Mouse (Mus musculus) heart, embryonic 14.5 days (tissue): Measurements from ENCODE around the gene Tns1. TPM values are rescaled to one million over a fixed set of nuclear protein-coding genes. Genes with fewer than 3 reads are reported as not detected.
"Not testable (repeated sequence)": the region's sequence is repeated elsewhere in the genome, so short reads cannot be mapped to it uniquely, and the experiment has no call there.

Experiments
- ATAC-seq: fragments of 200-750 bp; cut with Nextera tagmentation; 2 replicates; pipeline ENCODE4 v1.8.0; 2017; ENCODE audit warnings: low read depth, moderate TSS enrichment; ENCODE audit not compliant: insufficient number of reproducible peaks, insufficient read depth, low FRiP score
- H3K27ac ChIP-seq, 2 experiments: fragments of 200-500 bp in 1 of 2; fragments of 300-500 bp in 1 of 2; sonication (generic) in 1 of 2; replicated peaks in 1 of 2; 2 replicates each; pipeline ENCODE4 v1.5.1; 2012 to 2014; ENCODE audit warnings: low read depth in 2 of 2, low read length in 2 of 2, control low read depth in 1 of 2, mild to moderate bottlenecking in 1 of 2, mixed read lengths in 1 of 2; ENCODE audit not compliant: control insufficient read depth in 1 of 2, insufficient read depth in 1 of 2
- H3K27me3 ChIP-seq: fragments of 300-500 bp; sonication (generic); 2 replicates; pipeline ENCODE4 v1.6.1; 2014; ENCODE audit warnings: mild to moderate bottlenecking, low read length, control low read depth; ENCODE audit not compliant: control insufficient read depth, insufficient read depth
- H3K36me3 ChIP-seq: fragments of 300-500 bp; sonication (generic); 2 replicates; pipeline ENCODE4 v1.6.1; 2014; ENCODE audit warnings: mild to moderate bottlenecking, control low read depth, low read length, mixed read lengths; ENCODE audit not compliant: control insufficient read depth, insufficient read depth
- H3K4me1 ChIP-seq, 2 experiments: fragments of 200-500 bp in 1 of 2; fragments of 300-500 bp in 1 of 2; sonication (generic) in 1 of 2; 2 replicates each; pipeline ENCODE4 v1.6.1; 2012 to 2014; ENCODE audit warnings: low read length in 2 of 2, control low read depth in 1 of 2, mixed read lengths in 1 of 2; ENCODE audit not compliant: control insufficient read depth in 2 of 2, insufficient read depth in 2 of 2
- H3K4me2 ChIP-seq: fragments of 300-500 bp; sonication (generic); 2 replicates; pipeline ENCODE4 v1.6.1; 2014; ENCODE audit warnings: mild to moderate bottlenecking, low read length
- H3K4me3 ChIP-seq, 2 experiments: fragments of 200-500 bp in 1 of 2; fragments of 300-500 bp in 1 of 2; sonication (generic) in 1 of 2; 2 replicates each; pipeline ENCODE4 v1.5.1; 2012 to 2014; ENCODE audit warnings: low read length in 2 of 2, mild to moderate bottlenecking in 2 of 2, control low read depth in 1 of 2, low read depth in 1 of 2, moderate library complexity in 1 of 2; ENCODE audit not compliant: control insufficient read depth in 1 of 2, insufficient read depth in 1 of 2
- H3K9ac ChIP-seq: fragments of 300-500 bp; sonication (generic); 2 replicates; pipeline ENCODE4 v1.6.1; 2014; ENCODE audit warnings: mild to moderate bottlenecking, low read length
- H3K9me3 ChIP-seq: fragments of 300-500 bp; sonication (generic); 2 replicates; pipeline ENCODE4 v1.6.1; 2016; ENCODE audit warnings: low read length, control low read depth; ENCODE audit not compliant: control insufficient read depth
- WGBS: fragments of 180-500 bp; shearing (Covaris S2); extraction: QIAGEN DNeasy Blood & Tissue Kit; methylation state at CpG from one replicate; pipeline ENCODE4 v1.1.7; 2014; 5-methylcytosine and 5-hydroxymethylcytosine counted together
- polyA plus RNA-seq: library from polyadenylated mRNA; unstranded; fragments of >200 nt; fragmentation: Nextera tagmentation; extraction: Ambion mirVana; gene quantifications from 2 replicates; pipeline ENCODE4 v1.2.1, GENCODE M21; 2014

The Tns1 gene
- polyA plus RNA-seq, 1 experiment from 2014 or later, result 125 TPM

DNA sequence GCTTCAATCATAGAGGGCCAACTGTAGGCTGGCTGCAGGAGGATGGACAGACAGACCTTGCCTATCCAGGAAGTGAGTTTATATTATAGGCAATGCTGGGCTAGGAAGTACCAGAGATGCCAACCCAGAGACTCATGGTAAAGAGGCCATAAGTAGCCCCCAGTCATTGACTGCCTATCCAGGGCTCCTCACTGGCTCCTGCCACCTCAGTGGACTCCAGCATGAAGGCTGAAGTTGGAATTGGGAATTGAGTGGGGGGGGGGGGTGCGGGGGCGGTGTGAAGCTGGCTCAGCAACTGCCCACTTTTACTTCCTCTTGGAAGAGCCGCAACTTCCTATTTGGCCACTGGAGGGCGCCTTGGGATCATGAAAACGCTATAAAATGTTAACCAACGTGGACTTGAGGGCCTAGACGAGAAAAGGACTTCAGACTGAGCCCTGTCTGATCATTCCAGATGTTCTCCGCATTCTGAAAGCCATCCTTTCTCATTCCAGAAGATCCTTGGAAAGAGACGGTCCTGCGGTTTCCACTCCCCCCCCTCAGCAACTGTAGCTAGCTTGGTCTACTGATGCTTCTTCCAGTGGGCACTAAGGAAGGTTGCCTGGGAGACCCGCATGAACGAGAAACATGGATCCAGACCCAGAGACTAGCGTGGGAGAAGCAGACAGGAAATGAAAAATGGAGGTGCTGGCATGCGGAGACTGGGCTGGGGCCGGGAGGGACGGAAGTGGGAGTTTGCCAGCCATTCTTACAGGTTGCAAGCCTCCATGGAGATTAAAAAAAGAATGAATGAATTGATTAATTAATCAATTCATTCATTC is 221.9 kb downstream of the Tns1 start:
- Histone ChIP-seq H3K9ac (no peak overlapping the region), H3K4me2 (no peak overlapping the region; the same call in 1 of the 2 replicates), H3K27me3 (no peaks in the 10 kb centered on the region), H3K4me3 (no peak overlapping the region), H3K27ac (peak overlapping the region; percentile 42 to 53; a peak in 3 of 4 replicates), H3K9me3 (no peaks in the 10 kb centered on the region), H3K36me3 (no peaks in the 10 kb centered on the region), H3K4me1 (peaks cover 20 to 35% of the 10 kb centered on the region in 2 experiments)
- WGBS, result 21% methylated on average over 14 of the region's 16 CpGs
- no peak for ATAC-seq

DNA sequence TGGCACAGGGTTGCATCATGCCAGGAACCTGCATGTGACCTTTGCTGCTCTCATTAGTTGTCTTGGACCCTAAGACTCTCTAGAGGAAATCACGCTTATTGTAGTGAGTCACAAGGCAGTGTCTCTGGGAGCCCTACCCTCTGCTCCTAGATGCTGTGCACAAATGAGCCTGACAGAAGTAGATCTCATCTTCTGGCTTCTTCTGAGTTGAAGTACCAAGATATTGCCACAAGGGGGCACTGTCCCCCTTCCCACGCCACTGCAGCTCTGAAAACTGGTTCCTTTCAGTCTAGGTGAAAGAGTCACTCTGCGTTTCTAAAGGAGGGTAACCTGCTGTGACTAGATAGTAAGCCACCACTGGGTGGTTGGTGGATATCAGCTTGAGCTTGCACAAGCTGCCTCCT is 222.8 kb downstream of the Tns1 start:
- Histone ChIP-seq H3K36me3 (no peaks in the 10 kb centered on the region), H3K4me3 (no peak overlapping the region), H3K4me1 (peaks cover 18 to 31% of the 10 kb centered on the region in 2 experiments), H3K9me3 (no peaks in the 10 kb centered on the region), H3K27me3 (no peaks in the 10 kb centered on the region), H3K27ac (no peak overlapping the region), H3K9ac (no peak overlapping the region), H3K4me2 (no peak overlapping the region)
- 13% methylated on average over 3 of the region's 3 CpGs for WGBS
- ATAC-seq, result peak; percentile 37; the same call in 1 of the 2 replicates

DNA sequence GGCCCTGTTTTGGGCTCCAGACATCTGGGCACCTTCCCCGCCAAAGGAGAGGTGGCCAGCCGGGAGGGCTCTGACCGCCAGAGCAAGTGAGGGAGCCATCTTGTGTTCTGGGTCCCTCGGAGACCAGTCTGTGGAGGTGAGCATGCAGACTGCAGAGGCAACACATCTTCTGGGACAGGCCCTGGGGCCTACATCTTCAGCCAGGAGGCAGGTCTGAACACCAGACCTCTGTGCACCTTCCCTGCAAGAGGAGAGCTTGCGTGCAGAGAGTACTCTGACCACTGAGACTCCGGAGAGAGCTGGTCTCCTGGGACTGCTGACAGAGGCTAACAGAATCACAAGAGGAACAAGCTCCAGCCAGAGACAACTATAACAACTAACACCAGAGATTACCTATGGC is 228.8 kb downstream of the Tns1 start:
- H3K36me3 ChIP-seq, H3K9ac ChIP-seq, ATAC-seq, H3K4me1 ChIP-seq, H3K4me3 ChIP-seq, H3K27me3 ChIP-seq, H3K27ac ChIP-seq, H3K9me3 ChIP-seq, H3K4me2 ChIP-seq: not testable (repeated sequence)
- 95% methylated on average over 6 of the region's 6 CpGs for WGBS

DNA sequence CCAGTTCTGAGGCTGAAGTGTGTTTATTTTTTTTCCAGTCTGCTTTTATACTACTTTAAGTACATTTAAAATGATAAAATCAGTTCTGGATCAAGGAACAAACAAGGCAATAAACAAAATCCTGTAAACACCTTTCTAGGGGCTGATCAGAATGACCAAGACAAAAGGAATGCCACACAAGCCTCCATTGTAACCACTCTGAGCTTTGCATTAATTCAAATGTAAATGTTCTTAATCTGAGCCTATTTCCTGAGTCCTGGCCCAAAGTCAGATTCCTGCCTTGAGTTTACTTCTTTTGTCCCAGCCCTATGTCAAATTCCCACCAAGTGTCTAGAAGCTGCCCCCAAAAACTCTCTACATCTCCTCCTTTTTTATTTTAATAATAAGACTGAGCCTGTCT is 243.5 kb downstream of the Tns1 start:
- no peaks in the 10 kb centered on the region for H3K27me3 ChIP-seq
- no peak overlapping the region for H3K4me3 ChIP-seq
- H3K9me3 ChIP-seq, result 0 out of 2 replicates have a peak, but pooled peaks cover 6% of the 10 kb centered on the region
- ATAC-seq, result no peak
- H3K4me2 ChIP-seq, result no peak overlapping the region
- H3K27ac ChIP-seq, result no peak overlapping the region
- H3K4me1 ChIP-seq, result no peaks in the 10 kb centered on the region
- no peak overlapping the region for H3K9ac ChIP-seq
- H3K36me3 ChIP-seq, result no peaks in the 10 kb centered on the region

DNA sequence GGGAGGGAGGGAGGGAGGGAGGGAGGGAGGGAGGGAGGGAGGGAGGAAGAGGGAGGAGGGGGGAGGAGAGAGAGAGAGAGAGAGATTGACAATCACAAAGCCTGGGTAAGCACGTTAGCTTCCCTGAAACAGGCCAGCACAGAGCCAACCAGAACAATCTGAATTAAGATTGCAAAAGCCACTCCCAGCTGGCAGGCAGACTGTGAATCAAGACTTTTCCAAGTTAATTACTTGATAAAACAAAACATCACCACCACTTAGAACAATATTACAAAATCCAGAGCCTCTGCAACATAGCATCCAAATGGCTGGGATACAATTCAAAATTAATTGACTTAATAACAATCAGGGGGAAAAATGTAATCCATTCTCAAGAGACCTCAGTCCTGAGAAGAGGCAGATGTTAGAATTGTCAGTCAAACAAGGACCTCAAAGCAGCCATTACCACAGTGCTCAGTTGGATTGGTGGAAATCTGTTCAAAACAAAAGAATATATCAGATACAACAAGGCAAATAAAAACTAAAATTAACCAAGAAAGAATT is 248.5 kb downstream of the Tns1 start:
- Histone ChIP-seq H3K9me3 (no peaks in the 10 kb centered on the region), H3K4me3 (no peak overlapping the region), H3K4me1 (no peaks in the 10 kb centered on the region), H3K9ac (no peak overlapping the region), H3K27me3 (no peaks in the 10 kb centered on the region), H3K27ac (no peak overlapping the region), H3K4me2 (no peak overlapping the region), H3K36me3 (no peaks in the 10 kb centered on the region)
- WGBS, result 23% methylated on average over 1 of the region's 1 CpGs
- no peak for ATAC-seq

DNA sequence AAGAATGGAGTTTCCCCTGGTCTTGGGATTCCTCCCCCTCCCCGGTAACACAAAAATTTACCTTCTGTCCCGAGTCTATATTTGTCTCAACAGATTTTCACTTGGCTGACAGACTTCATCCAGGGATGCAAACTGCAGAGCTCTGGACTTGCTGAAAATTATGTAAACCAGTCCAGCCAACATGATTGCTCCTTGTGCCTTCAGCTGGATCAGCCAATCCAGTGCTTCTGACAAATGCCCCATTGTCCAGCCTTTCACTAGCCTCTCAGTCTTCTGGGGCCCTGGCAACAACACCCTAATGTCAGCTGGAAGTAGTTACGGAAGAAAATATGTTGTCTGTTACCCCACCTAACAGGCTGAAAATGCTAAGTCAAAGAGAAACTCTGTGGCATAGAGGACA is 259.9 kb downstream of the Tns1 start:
- no peak overlapping the region for H3K27ac ChIP-seq
- H3K4me2 ChIP-seq, result no peak overlapping the region
- 52% methylated on average over 3 of the region's 3 CpGs for WGBS
- no peaks in the 10 kb centered on the region for H3K9me3 ChIP-seq
- no peaks in the 10 kb centered on the region for H3K36me3 ChIP-seq
- no peaks in the 10 kb centered on the region for H3K27me3 ChIP-seq
- no peak overlapping the region for H3K9ac ChIP-seq
- H3K4me3 ChIP-seq, result no peak overlapping the region
- ATAC-seq, result no peak
- peaks cover 5 to 6% of the 10 kb centered on the region in 2 experiments for H3K4me1 ChIP-seq

DNA sequence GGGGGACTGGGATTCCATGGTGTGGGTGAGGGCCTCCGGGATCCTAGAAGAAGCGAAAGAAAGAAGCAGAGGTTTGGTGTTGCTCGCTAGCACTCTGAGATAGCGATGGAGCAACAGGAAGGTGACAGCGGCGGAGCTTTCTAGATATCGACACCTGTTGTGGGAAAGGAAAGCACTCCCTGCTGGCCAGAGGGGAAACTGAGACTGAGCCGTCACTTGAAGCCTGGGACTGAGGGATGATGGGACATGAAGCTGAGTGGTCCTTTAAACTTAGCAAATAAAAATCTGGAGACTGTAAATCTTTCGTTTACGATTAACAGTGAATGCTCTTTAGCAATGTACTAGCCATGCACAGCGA is 261.2 kb downstream of the Tns1 start:
- Histone ChIP-seq H3K27me3 (no peaks in the 10 kb centered on the region), H3K9ac (peak overlapping the region; percentile 60), H3K9me3 (no peaks in the 10 kb centered on the region), H3K4me3 (peak overlapping the region; percentile 20 to 25), H3K27ac (peak overlapping the region in 1 of 2 experiments; percentile 67; a peak in 1 of 4 replicates), H3K4me2 (peak overlapping the region; percentile 65), H3K36me3 (no peaks in the 10 kb centered on the region), H3K4me1 (peaks cover 5 to 6% of the 10 kb centered on the region in 2 experiments)
- ATAC-seq, result peak; percentile 38; the same call in 1 of the 2 replicates
- 31% methylated on average over 11 of the region's 11 CpGs for WGBS
